Mouse (Mus musculus): ENCODE results near the gene Gm3604. TPM values are rescaled to one million over a fixed set of nuclear protein-coding genes. Genes with fewer than 3 reads are reported as not detected.
"Not testable (repeated sequence)": the region's sequence is repeated elsewhere in the genome, so short reads cannot be mapped to it uniquely, and the experiment has no call there.

The Gm3604 gene
- polyA plus RNA-seq (2014; fragmentation: Nextera tagmentation; extraction: Ambion mirVana) = 6.1 and 8.4 TPM in 2 replicates

DNA sequence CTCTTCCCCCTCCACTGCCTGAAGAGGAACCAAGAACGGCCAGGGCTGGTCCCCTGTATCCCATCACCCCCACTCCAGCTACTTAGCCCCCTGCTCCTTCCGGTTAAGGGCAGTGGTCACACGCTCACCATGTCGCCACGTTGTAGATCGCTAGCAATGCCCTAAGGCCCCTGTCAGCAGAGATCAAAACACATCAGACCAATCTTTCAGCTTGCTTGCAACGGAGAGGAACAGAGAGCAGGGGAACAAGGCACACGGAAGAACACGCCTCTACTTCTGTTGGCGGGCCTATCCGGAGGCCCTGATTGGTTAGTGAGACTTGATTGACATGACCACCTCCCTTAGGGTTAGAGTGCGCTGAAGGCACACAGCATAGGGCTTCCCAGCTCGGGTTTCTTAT lies at the start of gene Gm3604:
Gm3604 (minus strand) TSS at position 226 of the 400 bp plus-strand sequence.
- not testable (repeated sequence) for H3K27me3 ChIP-seq (ENCODE audit: insufficient read depth, low read length); ATAC-seq (ENCODE audit: insufficient read depth); H3K27ac ChIP-seq (ENCODE audit: low read depth); H3K36me3 ChIP-seq (ENCODE audit: insufficient read depth); H3K9me3 ChIP-seq (ENCODE audit: low read depth, low read length); H3K4me1 ChIP-seq (ENCODE audit: insufficient read depth)
- 7% methylated on average over 13 of the region's 13 CpGs for WGBS
- H3K9ac ChIP-seq = peak within 1 kb of the TSS; percentile 42; the same call in 1 of the 2 replicates
- DNase-seq = peak; percentile 69
- peak within 1 kb of the TSS; percentile 48 for H3K4me2 ChIP-seq
- H3K4me3 ChIP-seq (ENCODE audit: low read depth, low read length) = peak within 1 kb of the TSS; percentile 41

DNA sequence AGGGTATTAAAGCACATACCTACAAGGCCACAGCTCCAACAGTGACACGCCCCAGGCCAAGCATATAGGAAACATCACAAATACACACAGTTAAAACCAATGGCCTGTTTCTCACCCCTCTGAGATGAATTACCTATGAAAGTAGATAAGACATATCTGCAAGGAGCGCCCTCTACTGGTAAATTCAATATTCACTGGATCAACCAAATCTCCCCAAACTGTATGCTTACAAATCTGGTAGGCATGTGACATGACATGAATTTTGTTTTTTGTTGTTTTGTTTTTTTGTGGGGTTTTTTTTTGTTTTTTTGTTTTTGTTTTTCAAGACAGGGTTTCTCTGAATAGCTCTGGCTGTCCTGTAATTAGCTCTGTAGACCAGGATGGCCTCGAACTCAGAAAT lies 16.2 kb upstream of the Gm3604 start:
- not testable (repeated sequence) for H3K4me1 ChIP-seq (ENCODE audit: insufficient read depth); H3K27ac ChIP-seq (ENCODE audit: low read depth); H3K4me3 ChIP-seq (ENCODE audit: low read depth, low read length); H3K9ac ChIP-seq; ATAC-seq (ENCODE audit: insufficient read depth); H3K36me3 ChIP-seq (ENCODE audit: insufficient read depth); H3K9me3 ChIP-seq (ENCODE audit: low read depth, low read length); H3K27me3 ChIP-seq (ENCODE audit: insufficient read depth, low read length); DNase-seq; H3K4me2 ChIP-seq
- WGBS = 65% methylated on average over 3 of the region's 3 CpGs

DNA sequence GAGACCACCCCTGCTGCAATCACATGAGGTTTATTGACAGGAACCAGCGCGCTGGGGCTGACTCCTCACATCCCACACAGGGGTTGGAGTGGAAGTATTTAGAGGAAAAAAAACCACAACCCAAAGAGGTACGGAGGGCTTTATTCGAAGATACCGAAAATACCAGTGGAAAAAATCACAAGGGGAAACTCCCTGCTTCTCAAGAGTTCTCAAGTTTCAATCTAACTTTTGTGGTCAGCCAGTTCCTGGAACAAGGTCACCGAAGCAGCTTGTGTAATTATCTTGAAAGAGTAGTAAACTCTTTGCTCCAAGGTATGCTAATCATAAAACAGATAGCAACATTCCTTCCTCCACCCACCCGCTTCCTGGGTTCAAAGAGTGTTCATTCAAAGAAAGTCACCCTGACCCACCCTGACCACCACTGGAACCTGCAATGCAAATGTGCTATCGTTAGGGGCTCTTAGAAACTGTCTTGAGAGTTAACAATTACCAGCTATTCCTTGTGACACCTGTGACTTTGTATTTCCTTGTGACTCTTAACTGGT lies 7.2 kb upstream of the Gm3604 start:
- ATAC-seq (ENCODE audit: insufficient read depth); H3K4me2 ChIP-seq; H3K27me3 ChIP-seq (ENCODE audit: insufficient read depth, low read length); H3K4me3 ChIP-seq (ENCODE audit: low read depth, low read length); H3K9me3 ChIP-seq (ENCODE audit: low read depth, low read length); H3K36me3 ChIP-seq (ENCODE audit: insufficient read depth); DNase-seq; H3K4me1 ChIP-seq (ENCODE audit: insufficient read depth); H3K27ac ChIP-seq (ENCODE audit: low read depth); H3K9ac ChIP-seq: not testable (repeated sequence)
- WGBS = 86% methylated on average over 8 of the region's 8 CpGs

DNA sequence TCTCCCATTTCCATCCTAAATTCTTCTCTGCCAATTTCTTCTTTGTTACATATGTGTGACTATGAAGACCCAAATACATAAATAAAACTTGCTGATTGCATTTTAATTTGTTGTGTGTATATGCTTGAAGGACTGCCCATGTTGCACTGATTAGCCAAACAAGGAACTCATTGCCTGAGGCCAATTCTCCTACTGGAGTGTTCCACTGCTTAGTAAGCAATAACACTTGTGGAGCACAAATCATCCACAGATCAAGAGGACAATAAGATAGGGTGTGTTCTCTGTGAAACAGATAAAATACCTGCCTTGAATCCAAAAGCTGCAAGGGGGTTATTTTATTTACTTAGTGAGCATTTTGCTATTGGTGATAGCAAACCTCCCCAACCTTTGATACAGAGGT lies 51.2 kb downstream of the Gm3604 start:
- no peak overlapping the region for H3K27ac ChIP-seq (ENCODE audit: low read depth)
- no peaks in the 10 kb centered on the region; the same call in 1 of the 2 replicates for H3K9me3 ChIP-seq (ENCODE audit: low read depth, low read length)
- no peak for TF ChIP-seq CTCF (IDR thresholded peaks at IDR 0.05; ENCODE audit: low read depth)
- H3K27me3 ChIP-seq (ENCODE audit: insufficient read depth, low read length) = no peaks in the 10 kb centered on the region
- H3K4me2 ChIP-seq = no peak overlapping the region
- DNase-seq (no peak), ATAC-seq (ENCODE audit: insufficient read depth) (no peak)
- H3K36me3 ChIP-seq (ENCODE audit: insufficient read depth) = no peaks in the 10 kb centered on the region
- H3K9ac ChIP-seq = no peak overlapping the region
- no peaks in the 10 kb centered on the region for H3K4me1 ChIP-seq (ENCODE audit: insufficient read depth)
- H3K4me3 ChIP-seq (ENCODE audit: low read depth, low read length) = no peak overlapping the region

DNA sequence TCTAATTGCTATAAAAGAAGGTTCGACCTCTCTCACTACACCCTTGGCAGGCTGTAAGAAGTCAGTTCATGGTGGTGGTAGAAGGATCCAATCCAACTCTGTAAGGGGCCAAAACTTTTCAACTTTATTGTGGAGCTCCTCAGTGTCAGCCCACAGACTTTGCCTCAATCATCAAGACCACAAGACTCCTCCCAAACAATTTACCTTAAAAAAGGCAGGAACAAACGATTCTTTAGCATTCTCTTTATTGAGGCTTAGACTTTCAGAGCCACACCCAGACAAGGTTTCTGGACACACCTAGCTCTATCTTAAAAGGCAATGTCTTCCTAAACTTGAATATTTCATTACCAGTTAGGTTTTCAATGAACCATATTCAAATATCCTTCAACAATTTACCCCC lies 51.6 kb downstream of the Gm3604 start:
- ATAC-seq (ENCODE audit: insufficient read depth) (no peak), DNase-seq (no peak)
- no peak overlapping the region for H3K4me2 ChIP-seq
- H3K27me3 ChIP-seq (ENCODE audit: insufficient read depth, low read length) = no peaks in the 10 kb centered on the region
- WGBS = 51% methylated on average over 2 of the region's 2 CpGs
- no peak for TF ChIP-seq CTCF (IDR thresholded peaks at IDR 0.05; ENCODE audit: low read depth)
- H3K27ac ChIP-seq (ENCODE audit: low read depth) = no peak overlapping the region
- H3K4me3 ChIP-seq (ENCODE audit: low read depth, low read length) = no peak overlapping the region
- no peaks in the 10 kb centered on the region for H3K4me1 ChIP-seq (ENCODE audit: insufficient read depth)
- no peaks in the 10 kb centered on the region; the same call in 1 of the 2 replicates for H3K9me3 ChIP-seq (ENCODE audit: low read depth, low read length)
- H3K36me3 ChIP-seq (ENCODE audit: insufficient read depth) = no peaks in the 10 kb centered on the region
- no peak overlapping the region for H3K9ac ChIP-seq

Small RNA genes lying within 50 kb of the gene (microRNA-seq; reads per million reads assigned to microRNA genes)
- not detected for gene Gm25933 (ENCODE audit: borderline number of aligned reads)

Other genes with a start within 250 kb of the Gm3604 start
- 11.3 and 12.4 TPM in 2 replicates for gene Gm49359, start 83.7 kb upstream of the Gm3604 start, polyA plus RNA-seq (2014; fragmentation: Nextera tagmentation; extraction: Ambion mirVana)
- gene Zfp935, start 175.3 kb upstream of the Gm3604 start, polyA plus RNA-seq (2014; fragmentation: Nextera tagmentation; extraction: Ambion mirVana) = not detected in 2 replicates
- 23.3 and 24.5 TPM in 2 replicates for gene Zfp934, start 188.0 kb upstream of the Gm3604 start, polyA plus RNA-seq (2014; fragmentation: Nextera tagmentation; extraction: Ambion mirVana)
- gene 6720489N17Rik, start 241.0 kb upstream of the Gm3604 start, polyA plus RNA-seq (2014; fragmentation: Nextera tagmentation; extraction: Ambion mirVana) = 15.3 and 16.0 TPM in 2 replicates

Data from lung, embryonic 14.5 days (tissue).